Comparison of ENCODE assay signal across 25 mouse cellular contexts in the genomic region with DNA sequence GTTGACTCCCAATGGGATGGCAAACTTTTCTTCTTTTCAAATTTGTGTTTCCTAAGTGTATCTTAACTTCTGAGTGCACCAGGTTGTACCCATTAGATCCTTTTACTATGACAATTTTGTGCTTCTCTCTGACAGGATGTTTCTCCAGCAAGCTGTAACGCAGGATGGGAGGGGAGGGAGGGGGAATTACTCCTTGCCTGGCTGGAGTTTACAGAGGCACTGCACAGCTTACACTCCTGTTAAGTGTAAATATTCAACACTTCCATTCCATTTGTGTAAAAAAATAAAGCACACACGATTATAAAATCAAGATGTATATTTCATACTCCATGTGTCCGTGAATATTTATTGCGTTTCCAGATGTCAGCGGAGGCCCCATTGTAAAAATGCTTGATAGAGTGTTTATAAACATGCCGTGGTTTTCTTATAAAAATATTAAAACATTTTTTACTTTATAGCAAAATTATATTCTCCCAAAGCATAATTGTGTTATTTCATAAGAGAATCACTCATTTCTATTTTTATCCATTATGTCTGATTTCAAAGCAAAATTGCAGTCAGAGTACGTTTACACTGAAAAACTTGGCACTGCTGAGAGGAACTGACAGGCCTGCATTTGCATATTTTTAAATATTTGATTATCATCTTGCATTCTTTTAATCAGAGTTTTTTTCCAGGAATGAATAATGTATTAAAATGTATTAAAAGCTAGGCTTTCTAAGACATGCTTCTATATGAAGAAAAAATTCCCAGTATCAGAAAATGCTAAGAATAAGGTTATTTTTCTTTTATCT.
A peak's percentile ranks its signal among the peaks of the same experiment; 100 is the strongest.
DNase-seq lines count a peak whose midpoint lies in the region; ATAC-seq and TF ChIP-seq lines count a peak whose summit lies in the region.
"Had no signal": no experiment of that assay in that cellular context is flagged by ENCODE, and none has a peak within 500 bp of the region (broad histone marks: within the 10 kb centered on the region; RNA-seq: fewer than 3 reads in every experiment).

No protein-coding gene starts in this region.

- H3K4me2 ChIP-seq in embryonic facial prominence, embryonic 13.5 days, result no peak overlapping the region
- no peak overlapping the region for H3K4me2 ChIP-seq in forebrain, embryonic 15.5 days (replicated peaks)
- H3K4me2 ChIP-seq in forebrain, embryonic 11.5 days (ENCODE audit: low read depth, low read length, severe bottlenecking), result no peak overlapping the region
- no peak overlapping the region for H3K4me2 ChIP-seq in lung, postnatal 0 days (replicated peaks; ENCODE audit: low read depth, low read length)
- H3K4me2 ChIP-seq: embryonic facial prominence, embryonic 15.5 days; heart, embryonic 11.5 days; hindbrain, embryonic 13.5 days; intestine, embryonic 15.5 days had no signal

- TF ChIP-seq CTCF in embryonic fibroblast, embryonic 13.5 days (IDR thresholded peaks at IDR 0.05; ENCODE audit: borderline replicate concordance, insufficient read depth, low read length), result no peak
- TF ChIP-seq CTCF in lung, postnatal 0 days (IDR thresholded peaks at IDR 0.05), result no peak

- H3K36me3 ChIP-seq in embryonic facial prominence, embryonic 13.5 days, result no peaks in the 10 kb centered on the region
- H3K36me3 ChIP-seq in embryonic facial prominence, embryonic 10.5 days (replicated peaks), result no peaks in the 10 kb centered on the region
- 0 out of 2 replicates have a peak, but pooled peaks cover 2% of the 10 kb centered on the region for H3K36me3 ChIP-seq in forebrain, embryonic 15.5 days
- no peaks in the 10 kb centered on the region for H3K36me3 ChIP-seq in forebrain, embryonic 11.5 days (ENCODE audit: control insufficient read depth, insufficient read depth, low read length)
- no peaks in the 10 kb centered on the region for H3K36me3 ChIP-seq in lung, postnatal 0 days (ENCODE audit: insufficient read depth, low read length)
- H3K36me3 ChIP-seq in hindbrain, embryonic 10.5 days, result no peaks in the 10 kb centered on the region
- H3K36me3 ChIP-seq: embryonic facial prominence, embryonic 15.5 days; hindbrain, embryonic 13.5 days; intestine, embryonic 15.5 days had no signal

- 48% methylated on average over 7 of the region's 7 CpGs for WGBS in embryonic facial prominence, embryonic 13.5 days
- 81% methylated on average over 7 of the region's 7 CpGs for WGBS in embryonic facial prominence, embryonic 10.5 days
- 54% methylated on average over 7 of the region's 7 CpGs for WGBS in forebrain, embryonic 15.5 days
- WGBS in forebrain, embryonic 11.5 days, result 84% methylated on average over 7 of the region's 7 CpGs
- 59% methylated on average over 7 of the region's 7 CpGs for WGBS in lung, postnatal 0 days
- WGBS in hindbrain, embryonic 10.5 days, result 87% methylated on average over 7 of the region's 7 CpGs

- H3K27me3 ChIP-seq in embryonic facial prominence, embryonic 13.5 days, result no peaks in the 10 kb centered on the region
- H3K27me3 ChIP-seq in embryonic facial prominence, embryonic 10.5 days (replicated peaks; ENCODE audit: low read depth, poor library complexity, severe bottlenecking), result no peaks in the 10 kb centered on the region
- no peaks in the 10 kb centered on the region for H3K27me3 ChIP-seq in forebrain, embryonic 15.5 days
- H3K27me3 ChIP-seq in forebrain, embryonic 11.5 days (ENCODE audit: control insufficient read depth, insufficient read depth, low read length), result no peaks in the 10 kb centered on the region
- H3K27me3 ChIP-seq in lung, postnatal 0 days (replicated peaks; ENCODE audit: insufficient read depth, low read length), result no peaks in the 10 kb centered on the region
- no peaks in the 10 kb centered on the region for H3K27me3 ChIP-seq in hindbrain, embryonic 10.5 days (ENCODE audit: insufficient read depth, poor library complexity, severe bottlenecking)
- H3K27me3 ChIP-seq: embryonic facial prominence, embryonic 15.5 days; hindbrain, embryonic 13.5 days; intestine, embryonic 15.5 days had no signal

- H3K4me1 ChIP-seq in embryonic facial prominence, embryonic 13.5 days, result peaks cover 14% of the 10 kb centered on the region
- H3K4me1 ChIP-seq in embryonic facial prominence, embryonic 10.5 days, result no peaks in the 10 kb centered on the region
- H3K4me1 ChIP-seq in forebrain, embryonic 15.5 days, result peaks cover 17% of the 10 kb centered on the region
- H3K4me1 ChIP-seq in forebrain, embryonic 11.5 days (replicated peaks; ENCODE audit: control insufficient read depth, insufficient read depth, low read length), result no peaks in the 10 kb centered on the region
- peaks cover 8% of the 10 kb centered on the region for H3K4me1 ChIP-seq in embryonic fibroblast, embryonic 13.5 days (ENCODE audit: control insufficient read depth, insufficient read depth, low read length)
- H3K4me1 ChIP-seq in lung, postnatal 0 days (ENCODE audit: insufficient read depth, low read depth, low read length), result no peaks in the 10 kb centered on the region
- no peaks in the 10 kb centered on the region for H3K4me1 ChIP-seq in hindbrain, embryonic 10.5 days (replicated peaks)
- H3K4me1 ChIP-seq: hindbrain, embryonic 13.5 days had no signal

- peak overlapping the region; percentile 40; the same call in 1 of the 2 replicates for H3K27ac ChIP-seq in embryonic facial prominence, embryonic 13.5 days
- H3K27ac ChIP-seq in embryonic facial prominence, embryonic 10.5 days (replicated peaks), result no peak overlapping the region
- H3K27ac ChIP-seq in forebrain, embryonic 15.5 days (replicated peaks), result peak overlapping the region; percentile 46
- no peak overlapping the region for H3K27ac ChIP-seq in forebrain, embryonic 11.5 days (ENCODE audit: low read depth, low read length)
- 0 out of 2 replicates have a peak overlapping the region, but pooled peaks have one; percentile 47 for H3K27ac ChIP-seq in embryonic fibroblast, embryonic 13.5 days (ENCODE audit: insufficient read depth, low read length)
- no peak overlapping the region for H3K27ac ChIP-seq in lung, postnatal 0 days (ENCODE audit: low read length)
- no peak overlapping the region for H3K27ac ChIP-seq in hindbrain, embryonic 10.5 days
- H3K27ac ChIP-seq: embryonic facial prominence, embryonic 15.5 days; gastrocnemius, adult 2 months; hindbrain, embryonic 13.5 days; intestine, embryonic 15.5 days had no signal

- no peak for TF ChIP-seq POLR2A in embryonic fibroblast, embryonic 13.5 days (IDR thresholded peaks at IDR 0.05; ENCODE audit: low read depth, low read length)

- H3K9ac ChIP-seq in embryonic facial prominence, embryonic 13.5 days, result no peak overlapping the region
- no peak overlapping the region for H3K9ac ChIP-seq in forebrain, embryonic 15.5 days (replicated peaks)
- H3K9ac ChIP-seq in forebrain, embryonic 11.5 days (ENCODE audit: low read length), result no peak overlapping the region
- no peak overlapping the region for H3K9ac ChIP-seq in lung, postnatal 0 days (replicated peaks; ENCODE audit: low read depth)
- H3K9ac ChIP-seq: embryonic facial prominence, embryonic 15.5 days; hindbrain, embryonic 13.5 days; intestine, embryonic 15.5 days had no signal

- DNase-seq in embryonic facial prominence, embryonic 10.5 days (ENCODE audit: low spot score), result no peak
- DNase-seq in forebrain, embryonic 11.5 days (ENCODE audit: low spot score), result no peak
- no peak for DNase-seq in lung, postnatal 0 days (ENCODE audit: low spot score)
- DNase-seq in hindbrain, embryonic 10.5 days (ENCODE audit: low spot score), result no peak
- DNase-seq: adrenal gland, postnatal 10 days; adrenal gland, postnatal 36 days; cerebellum, adult 11-12 months; cerebellum, adult 8-10 months; cerebellum, postnatal 10 days; cerebellum, postnatal 36 days; embryo, embryonic 11 days; gastrocnemius, adult 2 months; gastrocnemius, postnatal 14 days; heart, adult 11 months; kidney, adult 11 months had no signal

- no peak overlapping the region for H3K4me3 ChIP-seq in embryonic facial prominence, embryonic 13.5 days
- no peak overlapping the region for H3K4me3 ChIP-seq in embryonic facial prominence, embryonic 10.5 days
- H3K4me3 ChIP-seq in forebrain, embryonic 15.5 days, result no peak overlapping the region
- no peak overlapping the region for H3K4me3 ChIP-seq in forebrain, embryonic 11.5 days (ENCODE audit: low read depth, low read length)
- H3K4me3 ChIP-seq in embryonic fibroblast, embryonic 13.5 days (ENCODE audit: insufficient read depth, low read length), result no peak overlapping the region
- H3K4me3 ChIP-seq in lung, postnatal 0 days (ENCODE audit: low read depth, low read length), result no peak overlapping the region
- H3K4me3 ChIP-seq in hindbrain, embryonic 10.5 days, result no peak overlapping the region
- H3K4me3 ChIP-seq: embryonic facial prominence, embryonic 15.5 days; erythroblast, embryonic 14.5 days; gastrocnemius, adult 2 months; hindbrain, embryonic 13.5 days; intestine, embryonic 15.5 days had no signal

- ATAC-seq in embryonic facial prominence, embryonic 13.5 days (ENCODE audit: insufficient number of reproducible peaks, insufficient read depth, low FRiP score, low TSS enrichment, low read depth), result no peak
- peak; percentile 73; the same call in 1 of the 2 replicates for ATAC-seq in forebrain, embryonic 15.5 days (replicated peaks)
- ATAC-seq in forebrain, embryonic 11.5 days (replicated peaks; ENCODE audit: low FRiP score), result no peak
- ATAC-seq in lung, postnatal 0 days, result no peak
- ATAC-seq: activated CD4-positive, CD25-positive, alpha-beta regulatory T cell, adult 4 months; hindbrain, embryonic 16.5 days; intestine, embryonic 15.5 days had no signal

- TF ChIP-seq EP300 in lung, postnatal 0 days (IDR thresholded peaks at IDR 0.05), result no peak

- no peaks in the 10 kb centered on the region for H3K9me3 ChIP-seq in embryonic facial prominence, embryonic 13.5 days
- H3K9me3 ChIP-seq in embryonic facial prominence, embryonic 10.5 days, result no peaks in the 10 kb centered on the region
- H3K9me3 ChIP-seq in forebrain, embryonic 15.5 days, result no peaks in the 10 kb centered on the region
- H3K9me3 ChIP-seq in forebrain, embryonic 11.5 days (ENCODE audit: control insufficient read depth, low read length), result no peaks in the 10 kb centered on the region
- H3K9me3 ChIP-seq in lung, postnatal 0 days (ENCODE audit: low read length), result no peaks in the 10 kb centered on the region
- H3K9me3 ChIP-seq in hindbrain, embryonic 10.5 days, result no peaks in the 10 kb centered on the region
- H3K9me3 ChIP-seq: embryonic facial prominence, embryonic 15.5 days; hindbrain, embryonic 13.5 days; intestine, embryonic 15.5 days had no signal

Comparison
In these comparisons a context has a peak if more than half of its experiments do, and no peak if none do; other contexts are left out.
1. H3K27ac ChIP-seq: peak in embryonic facial prominence, embryonic 13.5 days (single experiment), forebrain, embryonic 15.5 days (single experiment) and embryonic fibroblast, embryonic 13.5 days (single experiment); none in embryonic facial prominence, embryonic 10.5 days (single experiment), forebrain, embryonic 11.5 days (single experiment), lung, postnatal 0 days (single experiment) and hindbrain, embryonic 10.5 days (single experiment).